Mouse (Mus musculus) neural tube, embryonic 10.5 days (tissue): ENCODE results near the gene Slc26a10.
"Not testable (repeated sequence)": the region's sequence is repeated elsewhere in the genome, so short reads cannot be mapped to it uniquely, and the experiment has no call there.

Source experiments
- DNase-seq: peaks from one replicate; pipeline ENCODE4 v3.0.0-alpha.2; 2017; ENCODE audit warnings: low spot score; ENCODE audit errors: extremely low spot score

The Slc26a10 gene

GRCm38 (mm10) chr10:127134394-127135035, 45.9 kb downstream of the Slc26a10 start:
- DNase-seq = not testable (repeated sequence)

GRCm38 (mm10) chr10:127132469-127132868, 48.0 kb downstream of the Slc26a10 start:
- no peak for DNase-seq

- DNase-seq = no peak
These were observed 51.0 kb downstream of the Slc26a10 start for GRCm38 (mm10) chr10:127129431-127129830.

GRCm38 (mm10) chr10:127127711-127128279, 52.6 kb downstream of the Slc26a10 start:
- no peak for DNase-seq

GRCm38 (mm10) chr10:127126579-127126978, 53.9 kb downstream of the Slc26a10 start:
- no peak for DNase-seq

- no peak for DNase-seq
These were observed 55.0 kb downstream of the Slc26a10 start for GRCm38 (mm10) chr10:127125210-127126001.

- DNase-seq = peak; percentile 62
These were observed 57.0 kb downstream of the Slc26a10 start for GRCm38 (mm10) chr10:127123436-127123805.

GRCm38 (mm10) chr10:127122784-127123435, 57.5 kb downstream of the Slc26a10 start:
- peak; percentile 41 for DNase-seq

GRCm38 (mm10) chr10:127122018-127122417, 58.4 kb downstream of the Slc26a10 start:
- no peak for DNase-seq
